Mouse (Mus musculus) cerebellum, adult 9-10 months (tissue): Measurements from ENCODE around the gene Ptpn12.
"Not testable (repeated sequence)": the region's sequence is repeated elsewhere in the genome, so short reads cannot be mapped to it uniquely, and the experiment has no call there.

Source experiments
- DNase-seq: peaks from one replicate; pipeline ENCODE4 v3.0.0; 2022

Ptpn12 gene

DNA sequence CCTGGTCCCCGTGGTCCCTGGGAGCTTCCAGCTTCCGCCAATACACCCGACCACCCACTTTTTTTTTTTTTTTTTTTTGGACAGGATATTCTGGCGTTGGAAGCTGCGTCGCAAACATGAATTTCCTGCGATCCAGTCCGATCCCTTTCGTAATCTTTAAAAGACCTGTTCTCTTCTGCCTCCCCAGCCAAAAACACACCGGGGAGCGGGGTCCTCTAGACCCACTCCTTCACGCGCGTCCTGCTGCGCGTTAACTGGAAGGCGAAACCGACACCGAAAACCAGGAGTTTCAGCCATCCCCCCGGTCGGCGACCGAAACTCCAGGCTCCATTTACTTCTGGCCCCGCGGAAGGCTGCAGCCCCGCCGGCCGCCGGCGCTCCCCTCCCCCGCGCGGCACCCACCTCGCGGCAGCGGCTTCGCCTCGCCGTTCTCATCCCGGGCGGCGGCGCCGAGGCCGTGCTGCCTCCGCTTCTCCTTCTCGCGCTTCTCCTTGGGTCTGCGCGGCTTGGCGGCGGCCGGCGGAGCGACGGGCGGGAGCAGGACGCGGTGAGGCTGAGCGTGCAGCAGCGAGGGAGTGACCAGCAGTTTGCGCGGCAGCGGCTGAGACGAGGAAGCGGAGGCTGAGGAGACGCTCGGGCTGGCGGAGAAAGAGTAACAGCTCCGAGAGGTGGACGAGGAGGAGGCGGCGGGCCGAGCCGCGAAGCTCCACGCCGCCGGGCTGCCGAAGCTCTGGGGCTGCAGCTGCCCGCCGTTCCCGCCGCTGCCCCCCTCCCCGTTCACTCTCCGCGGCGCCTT lies 104.7 kb downstream of the Ptpn12 start:
- DNase-seq = no peak

DNA sequence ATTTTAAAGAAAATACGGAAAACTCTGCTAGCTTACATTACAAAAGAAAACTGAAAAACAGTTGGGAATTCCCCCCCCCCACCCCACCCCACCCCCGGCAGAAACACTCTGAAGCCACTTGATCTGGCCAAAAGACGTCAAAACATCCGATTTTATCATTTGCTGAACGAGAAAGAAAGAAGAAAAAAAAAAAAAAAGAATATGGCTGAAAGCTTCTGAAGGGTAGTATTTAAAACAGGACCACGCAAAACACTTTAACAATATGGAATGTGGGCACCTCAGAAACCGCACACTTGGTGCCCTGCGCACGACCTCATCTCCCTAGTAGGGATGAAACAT lies 105.2 kb downstream of the Ptpn12 start:
- DNase-seq = no peak

DNA sequence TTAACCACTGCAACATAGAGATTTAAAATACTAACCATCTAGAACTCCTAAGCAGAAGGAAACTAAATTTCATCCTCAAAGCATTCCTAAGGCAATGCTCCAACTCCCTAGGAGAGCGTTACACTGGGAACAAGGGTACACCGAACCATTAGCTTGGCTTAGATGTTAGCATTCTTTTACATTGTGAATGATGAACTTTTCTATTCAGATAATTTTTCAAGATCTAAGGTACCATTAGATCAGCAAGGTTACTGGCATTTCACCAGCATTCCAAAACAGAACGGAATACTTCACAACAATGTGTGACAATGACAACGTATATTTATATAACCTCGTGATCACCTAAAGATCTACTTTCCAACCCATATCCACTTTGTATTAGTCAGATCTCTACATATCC lies 105.6 kb downstream of the Ptpn12 start:
- no peak for DNase-seq

DNA sequence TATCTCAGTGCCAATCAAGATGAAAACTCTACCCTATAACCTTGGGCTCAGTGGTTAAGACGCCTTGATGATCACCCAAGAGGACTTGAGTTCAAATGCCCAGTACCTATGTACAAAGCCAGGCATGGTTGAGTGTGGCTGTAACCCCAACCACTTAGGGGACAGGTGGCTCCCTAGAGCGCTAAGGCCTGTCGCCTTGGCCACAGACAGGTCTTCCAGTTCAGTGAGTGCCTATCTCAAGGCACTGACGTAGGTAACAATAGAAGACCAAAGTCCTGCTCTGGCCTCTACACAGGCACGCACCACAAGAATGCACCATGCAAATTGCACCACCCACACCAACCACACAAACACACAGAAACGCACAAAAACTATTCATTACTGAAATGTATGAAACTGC lies 108.8 kb downstream of the Ptpn12 start:
- no peak for DNase-seq

DNA sequence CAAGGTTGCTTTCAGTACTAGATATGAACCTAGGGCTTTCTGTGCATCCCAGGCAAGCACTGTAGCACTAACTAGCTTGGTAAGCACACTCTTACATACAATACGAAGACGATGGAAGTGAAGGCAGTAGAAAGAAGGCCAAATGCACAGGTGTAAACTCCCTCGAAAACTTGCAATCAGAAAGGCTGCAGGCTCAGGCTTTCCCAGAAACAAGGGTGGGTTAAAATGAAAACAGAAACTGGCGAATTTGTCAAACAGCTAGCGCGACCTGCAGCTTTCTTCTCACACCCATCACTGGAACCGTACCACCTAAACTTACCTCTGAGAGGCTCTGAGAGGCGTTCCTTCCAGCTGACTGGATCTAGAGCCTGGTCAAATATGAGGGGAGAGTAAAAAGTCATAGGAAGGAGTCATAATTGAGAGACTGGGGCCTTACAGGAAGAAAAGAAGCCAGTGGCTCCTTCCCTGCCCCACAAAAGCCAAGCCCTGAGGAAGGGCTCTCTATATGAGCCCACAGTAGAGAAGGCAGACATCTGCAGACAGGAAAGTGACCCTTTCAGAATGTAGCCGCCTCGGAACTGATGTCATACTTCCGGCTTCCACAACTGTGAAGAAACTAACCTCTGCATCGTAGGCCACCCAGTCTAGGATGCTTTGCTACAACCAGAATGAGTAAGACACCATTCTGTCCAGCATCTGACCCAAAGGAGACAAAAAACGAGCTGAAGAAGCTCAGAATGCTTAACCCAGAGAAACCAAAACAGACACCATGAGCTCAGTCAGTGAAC lies 110.6 kb downstream of the Ptpn12 start:
- DNase-seq = no peak

DNA sequence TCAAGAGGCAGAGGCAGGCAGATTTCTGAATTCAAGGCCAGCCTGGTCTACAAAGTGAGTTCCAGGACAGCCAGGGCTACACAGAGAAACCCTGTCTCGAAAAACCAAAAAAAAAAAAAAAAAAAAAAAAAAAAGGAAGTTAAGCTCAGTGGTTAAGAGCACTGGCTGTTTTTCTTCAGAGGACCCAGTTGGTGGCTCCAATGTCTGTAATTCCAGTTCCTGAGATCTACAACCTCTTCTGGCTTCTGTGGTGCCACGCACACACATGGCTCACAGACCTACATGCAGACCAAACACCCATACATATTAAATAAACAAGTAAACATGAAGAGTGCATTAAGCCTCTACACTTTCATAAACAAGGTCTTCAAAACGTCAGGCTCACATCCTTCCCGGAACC lies 111.9 kb downstream of the Ptpn12 start:
- not testable (repeated sequence) for DNase-seq

DNA sequence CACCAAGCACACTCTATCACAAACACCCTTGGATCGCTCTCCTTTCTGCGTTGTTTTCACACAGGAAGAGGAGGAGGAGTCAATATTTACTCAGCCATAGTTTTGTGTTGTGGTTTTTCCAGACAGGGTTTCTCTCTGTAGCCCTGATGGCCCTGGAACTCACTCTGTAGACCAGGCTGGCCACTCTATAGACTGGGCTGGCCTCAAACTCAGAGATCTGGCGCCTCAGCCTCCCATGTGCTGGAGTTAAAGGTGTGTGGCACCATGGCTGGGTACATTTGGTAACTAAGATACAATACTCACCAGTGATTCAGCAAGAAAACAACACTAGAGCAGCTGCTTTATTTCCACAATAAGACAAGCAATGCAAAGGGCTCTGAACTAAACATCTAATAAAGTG lies 113.2 kb downstream of the Ptpn12 start:
- DNase-seq = no peak

DNA sequence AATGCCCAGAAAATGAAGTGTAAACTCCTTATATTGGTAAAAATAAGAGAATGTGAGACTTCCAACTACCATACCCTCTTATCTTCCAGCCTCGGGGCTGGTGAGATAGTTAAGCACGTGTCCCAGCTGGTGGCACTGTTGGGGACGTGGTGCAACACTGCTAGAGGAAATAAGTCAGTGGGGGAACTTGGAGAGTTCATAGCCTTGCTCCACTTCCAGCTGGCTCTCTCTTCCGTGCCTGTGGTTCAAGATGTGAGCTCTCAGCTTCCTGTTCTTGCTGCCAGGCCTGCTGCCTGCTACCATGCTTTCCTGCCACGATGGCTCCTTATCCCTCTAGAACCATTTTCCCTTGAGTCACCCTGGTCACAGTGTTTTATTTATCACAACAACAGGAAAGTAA lies 114.5 kb downstream of the Ptpn12 start:
- peak; percentile 75 for DNase-seq

DNA sequence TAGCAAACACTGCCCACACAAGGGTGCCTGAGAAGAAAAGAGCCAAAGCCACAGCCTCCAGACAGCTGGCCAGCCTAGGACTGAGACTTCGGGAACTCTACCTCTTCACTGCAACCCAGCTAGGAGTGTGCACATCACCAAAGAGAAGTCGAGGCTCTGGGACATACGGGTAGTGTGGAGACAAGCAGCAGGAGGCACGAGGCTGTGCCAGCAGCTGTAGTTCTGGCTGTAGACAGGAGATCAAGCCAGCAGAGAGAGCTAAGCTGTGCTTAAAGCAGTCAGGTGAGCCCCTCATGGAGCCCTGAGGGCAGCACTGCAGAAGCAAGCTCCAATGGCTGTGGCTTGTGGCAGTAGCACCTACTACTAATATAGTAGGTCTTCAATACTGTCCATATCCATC lies 115.0 kb downstream of the Ptpn12 start:
- no peak for DNase-seq

DNA sequence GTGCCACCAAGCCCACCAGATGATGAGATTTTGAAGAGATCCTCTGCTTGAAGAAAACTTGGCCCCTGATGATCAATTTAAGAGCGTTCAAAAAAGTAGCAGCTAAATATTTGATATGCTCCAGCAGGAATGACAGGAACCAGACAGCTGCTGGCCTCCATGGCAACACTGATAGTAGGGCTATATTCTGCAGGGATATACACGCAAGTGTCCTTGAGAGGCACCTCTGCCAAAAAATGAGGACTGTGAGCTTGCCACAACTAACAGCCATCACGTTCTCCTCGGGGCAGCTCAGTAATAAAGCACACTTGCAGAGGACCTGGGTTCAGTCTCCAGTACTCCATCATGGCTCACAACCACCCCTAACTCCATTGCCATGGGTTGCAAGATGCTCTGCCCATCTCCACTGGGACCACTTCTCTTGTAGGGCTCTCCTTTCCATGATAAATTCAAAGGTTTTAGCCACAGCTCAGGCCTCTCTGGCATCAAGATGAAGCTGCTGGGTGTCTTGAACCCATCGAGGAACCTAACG lies 115.6 kb downstream of the Ptpn12 start:
- DNase-seq = no peak

DNA sequence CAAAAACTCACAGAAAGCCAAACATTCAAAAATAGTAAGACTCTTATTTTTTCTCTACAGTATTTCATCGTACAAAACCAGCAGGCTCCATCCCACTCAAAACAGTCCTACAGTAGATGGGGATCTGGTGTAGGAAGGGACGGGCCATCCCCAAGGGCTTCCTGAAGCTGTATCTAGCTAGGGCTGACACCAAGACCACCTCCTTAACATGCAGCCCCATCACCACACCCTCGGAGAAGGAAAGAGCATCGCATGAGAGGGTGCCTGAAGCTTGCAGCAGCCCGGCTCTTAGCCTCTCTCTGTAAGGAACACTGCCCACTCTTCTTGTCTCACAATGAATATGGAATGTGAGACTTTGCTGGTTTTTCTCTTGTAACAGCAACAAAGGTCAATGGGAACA lies 117.2 kb downstream of the Ptpn12 start:
- DNase-seq = no peak
